Comparison of ENCODE assay signal across 8 mouse cellular contexts in genomic region chr10:19939282-19939705, GRCm38 (mm10). TPM values are rescaled to one million over a fixed set of nuclear protein-coding genes. Genes with fewer than 3 reads are reported as not detected.
A peak's percentile ranks its signal among the peaks of the same experiment; 100 is the strongest.
DNase-seq lines count a peak whose midpoint lies in the region; ATAC-seq and TF ChIP-seq lines count a peak whose summit lies in the region.
"Had no signal": no experiment of that assay in that cellular context is flagged by ENCODE, and none has a peak within 500 bp of the region (broad histone marks: within the 10 kb centered on the region; RNA-seq: fewer than 3 reads in every experiment).

No protein-coding gene starts in this region.

- 48% methylated on average over 8 of the region's 8 CpGs for WGBS in hindbrain, embryonic 10.5 days

- intact Hi-C loops in left cerebral cortex, postnatal 14 days (cut with DNase I): loop anchor here (10.0 kb wide), 1 partner anchor 66 kb away; no protein-coding TSS in a partner anchor

- no peak overlapping the region for H3K4me3 ChIP-seq in G1E (ENCODE audit: low read depth, low read length)
- no peak overlapping the region for H3K4me3 ChIP-seq in hindbrain, embryonic 10.5 days
- H3K4me3 ChIP-seq: heart, embryonic 15.5 days had no signal

- no peak for ATAC-seq in G1E (ENCODE audit: extremely low read depth, insufficient number of reproducible peaks, low FRiP score, poor library complexity, severe bottlenecking)
- ATAC-seq in megakaryocyte progenitor cell, adult 5-6 weeks (replicated peaks; ENCODE audit: poor library complexity): peak; percentile 75

- no peak overlapping the region for H3K27ac ChIP-seq in hindbrain, embryonic 10.5 days
- H3K27ac ChIP-seq: heart, embryonic 15.5 days had no signal

- no peak for TF ChIP-seq CTCF in G1E (IDR thresholded peaks at IDR 0.05; ENCODE audit: low read depth, low read length)

- peaks cover 4% of the 10 kb centered on the region; the same call in 1 of the 2 replicates for H3K4me1 ChIP-seq in G1E (ENCODE audit: insufficient read depth, low read depth, low read length)
- peaks cover 29% of the 10 kb centered on the region for H3K4me1 ChIP-seq in hindbrain, embryonic 10.5 days (replicated peaks)

- peaks cover 6% of the 10 kb centered on the region for H3K9me3 ChIP-seq in G1E (replicated peaks)
- no peaks in the 10 kb centered on the region for H3K9me3 ChIP-seq in hindbrain, embryonic 10.5 days
- H3K9me3 ChIP-seq: heart, embryonic 15.5 days had no signal

- no peaks in the 10 kb centered on the region for H3K36me3 ChIP-seq in G1E (replicated peaks)
- no peaks in the 10 kb centered on the region for H3K36me3 ChIP-seq in hindbrain, embryonic 10.5 days
- H3K36me3 ChIP-seq: heart, embryonic 15.5 days had no signal

- peaks cover 12% of the 10 kb centered on the region; the same call in 1 of the 2 replicates for H3K27me3 ChIP-seq in G1E (ENCODE audit: insufficient read depth, low read length)
- H3K27me3 ChIP-seq in hindbrain, embryonic 10.5 days (ENCODE audit: insufficient read depth, poor library complexity, severe bottlenecking): peaks cover 31% of the 10 kb centered on the region
- H3K27me3 ChIP-seq: heart, embryonic 15.5 days had no signal

- DNase-seq in A20 (ENCODE audit: low read depth, low spot score) (peak; percentile 63), G1E (ENCODE audit: low spot score) (peak; percentile 10)
- peak; percentile 75 for DNase-seq in kidney, adult 9 months
- no peak for DNase-seq in left cerebral cortex, postnatal 14 days (ENCODE audit: low spot score in 2 of 2)
- no peak for DNase-seq in right cerebral cortex, adult 18-20 months
- no peak for DNase-seq in hindbrain, embryonic 10.5 days (ENCODE audit: low spot score)

RNA-seq across cellular contexts. Expression of gene Map3k5, which starts 5.0 kb away (rescaled TPM):
- total RNA-seq in G1E (2014; fragmentation: Nextera tagmentation) (0.24 and 1.3 TPM in 2 replicates), G1E (2017) (1.3 and 1.4 TPM in 2 replicates)
- polyA plus RNA-seq in G1E (2012): 0.13 and 0.18 TPM in 2 replicates
- total RNA-seq in megakaryocyte progenitor cell, adult 5-6 weeks (2015): 15.4 and 16.5 TPM in 2 replicates
- total RNA-seq in megakaryocyte progenitor cell, adult 5-6 weeks (2017): 16.0 and 17.9 TPM in 2 replicates
- total RNA-seq in left cerebral cortex, postnatal 14 days (2021): 10 to 100 TPM; 39.9 to 47.5 TPM
- polyA plus RNA-seq in hindbrain, embryonic 10.5 days (2016; fragmentation: Nextera tagmentation; extraction: Ambion mirVana): 0.46 and 0.55 TPM in 2 replicates

RNA-seq across cellular contexts. Expression of gene Pex7, which starts 31.8 kb away (rescaled TPM):
- total RNA-seq in G1E (2014; fragmentation: Nextera tagmentation) (16.5 and 30.3 TPM in 2 replicates), G1E (2017) (38.3 and 45.9 TPM in 2 replicates)
- polyA plus RNA-seq in G1E (2012): 14.7 and 15.6 TPM in 2 replicates
- total RNA-seq in megakaryocyte progenitor cell, adult 5-6 weeks (2015): 44.3 and 56.4 TPM in 2 replicates
- total RNA-seq in megakaryocyte progenitor cell, adult 5-6 weeks (2017): 24.8 and 29.7 TPM in 2 replicates
- 10 to 100 TPM; 26.1 to 27.4 TPM for total RNA-seq in left cerebral cortex, postnatal 14 days (2021)
- polyA plus RNA-seq in hindbrain, embryonic 10.5 days (2016; fragmentation: Nextera tagmentation; extraction: Ambion mirVana): 31.7 and 33.0 TPM in 2 replicates

Comparison
In these comparisons a context has a peak if more than half of its experiments do, and no peak if none do; other contexts are left out.
1. DNase-seq: peak in A20 (single experiment), G1E (single experiment) and kidney, adult 9 months (single experiment); none in left cerebral cortex, postnatal 14 days (0 of 2), right cerebral cortex, adult 18-20 months (single experiment) and hindbrain, embryonic 10.5 days (single experiment).
2. RNA of gene Map3k5, which starts 5.0 kb away (total RNA-seq): 39.9 to 47.5 TPM in left cerebral cortex, postnatal 14 days and 15.4 to 17.9 TPM in megakaryocyte progenitor cell, adult 5-6 weeks; 0.24 to 1.4 TPM in G1E; every median in the first group is over 4 times any median in the second.